Comparison of ENCODE assay signal across 16 mouse cellular contexts in genomic region chr3:9552332-9552731, GRCm38 (mm10). TPM values are rescaled to one million over a fixed set of nuclear protein-coding genes. Genes with fewer than 3 reads are reported as not detected.
DNase-seq lines count a peak whose midpoint lies in the region; ATAC-seq and TF ChIP-seq lines count a peak whose summit lies in the region.
"Had no signal": no experiment of that assay in that cellular context is flagged by ENCODE, and none has a peak within 500 bp of the region (broad histone marks: within the 10 kb centered on the region; RNA-seq: fewer than 3 reads in every experiment).

No protein-coding gene starts in this region.

- H3K4me1 ChIP-seq in lung, embryonic 14.5 days (ENCODE audit: insufficient read depth): peaks cover 16% of the 10 kb centered on the region
- H3K4me1 ChIP-seq in stomach, embryonic 14.5 days (ENCODE audit: control insufficient read depth, insufficient read depth, low read length): peaks cover 18% of the 10 kb centered on the region

- peak; percentile 53 for DNase-seq in embryo, embryonic 10 days (ENCODE audit: low spot score)
- DNase-seq in embryo, embryonic 9.5 days (ENCODE audit: extremely low spot score): no peak
- peak; percentile 73 for DNase-seq in lung, embryonic 14.5 days
- no peak for DNase-seq in lung, postnatal 14 days
- DNase-seq in kidney, postnatal 25 days: peak; percentile 30 to 64
- DNase-seq in frontal cortex, postnatal 14 days (ENCODE audit: low spot score in 2 of 2): no peak
- no peak for DNase-seq in adrenal gland, adult (ENCODE audit: inconsistent age in 2 of 2, low spot score in 1 of 2)
- DNase-seq: adrenal gland, postnatal 14 days; cerebellum, adult 2 months; right cerebral cortex, postnatal 14 days; thymus, adult 18-20 months had no signal

- 34% methylated on average over 8 of the region's 8 CpGs for WGBS in lung, embryonic 14.5 days
- 34% methylated on average over 8 of the region's 8 CpGs for WGBS in stomach, embryonic 14.5 days

- no peak overlapping the region for H3K27ac ChIP-seq in lung, embryonic 14.5 days (ENCODE audit: low read depth)
- no peak overlapping the region for H3K27ac ChIP-seq in stomach, embryonic 14.5 days (ENCODE audit: low read length)
- H3K27ac ChIP-seq: forebrain, embryonic 15.5 days; heart, embryonic 13.5 days; neural tube, embryonic 15.5 days had no signal

- H3K4me2 ChIP-seq in lung, embryonic 14.5 days: no peak overlapping the region
- no peak overlapping the region for H3K4me2 ChIP-seq in stomach, embryonic 14.5 days (replicated peaks; ENCODE audit: low read depth, low read length)
- H3K4me2 ChIP-seq: forebrain, embryonic 15.5 days; heart, embryonic 13.5 days; neural tube, embryonic 15.5 days had no signal

- no peak overlapping the region for H3K4me3 ChIP-seq in lung, embryonic 14.5 days (ENCODE audit: low read depth, low read length)
- H3K4me3 ChIP-seq in stomach, embryonic 14.5 days (ENCODE audit: low read depth, low read length): no peak overlapping the region
- H3K4me3 ChIP-seq: forebrain, embryonic 15.5 days; heart, embryonic 13.5 days; neural tube, embryonic 15.5 days had no signal

- no peaks in the 10 kb centered on the region for H3K36me3 ChIP-seq in lung, embryonic 14.5 days (ENCODE audit: insufficient read depth)
- H3K36me3 ChIP-seq in stomach, embryonic 14.5 days (ENCODE audit: control insufficient read depth, insufficient read depth, low read length): no peaks in the 10 kb centered on the region
- H3K36me3 ChIP-seq: forebrain, embryonic 15.5 days; G1E; heart, embryonic 13.5 days; neural tube, embryonic 15.5 days had no signal

- H3K9ac ChIP-seq in lung, embryonic 14.5 days: no peak overlapping the region
- no peak overlapping the region for H3K9ac ChIP-seq in stomach, embryonic 14.5 days (replicated peaks; ENCODE audit: low read depth, low read length)
- H3K9ac ChIP-seq: forebrain, embryonic 15.5 days; heart, embryonic 13.5 days; neural tube, embryonic 15.5 days had no signal

- no peaks in the 10 kb centered on the region for H3K9me3 ChIP-seq in lung, embryonic 14.5 days (ENCODE audit: low read depth, low read length)
- H3K9me3 ChIP-seq in stomach, embryonic 14.5 days (ENCODE audit: control insufficient read depth, low read depth, low read length): no peaks in the 10 kb centered on the region
- H3K9me3 ChIP-seq: forebrain, embryonic 15.5 days; G1E; heart, embryonic 13.5 days; neural tube, embryonic 15.5 days had no signal

- no peaks in the 10 kb centered on the region for H3K27me3 ChIP-seq in lung, embryonic 14.5 days (ENCODE audit: insufficient read depth, low read length)
- no peaks in the 10 kb centered on the region for H3K27me3 ChIP-seq in stomach, embryonic 14.5 days (ENCODE audit: control insufficient read depth, insufficient read depth, low read length)
- H3K27me3 ChIP-seq: forebrain, embryonic 15.5 days; heart, embryonic 13.5 days; neural tube, embryonic 15.5 days had no signal

- TF ChIP-seq CTCF in lung, embryonic 14.5 days (IDR thresholded peaks at IDR 0.05; ENCODE audit: low read depth): no peak

- ATAC-seq in lung, embryonic 14.5 days (ENCODE audit: insufficient read depth): peak; percentile 71; the same call in 1 of the 2 replicates
- peak; percentile 58 for ATAC-seq in stomach, embryonic 14.5 days (ENCODE audit: insufficient number of reproducible peaks, insufficient read depth, low FRiP score, low read depth)
- ATAC-seq: forebrain, embryonic 15.5 days had no signal

RNA-seq across cellular contexts. Expression of gene Zfp704, which starts 57.6 kb away (rescaled TPM):
- polyA plus RNA-seq in lung, embryonic 14.5 days (2014; fragmentation: Nextera tagmentation; extraction: Ambion mirVana): 13.1 and 13.7 TPM in 2 replicates
- polyA plus RNA-seq in stomach, embryonic 14.5 days (2014; fragmentation: Nextera tagmentation; extraction: Ambion mirVana): 15.4 and 16.3 TPM in 2 replicates

Comparison
In these comparisons a context has a peak if more than half of its experiments do, and no peak if none do; other contexts are left out.
1. DNase-seq: peak in embryo, embryonic 10 days (single experiment), lung, embryonic 14.5 days (single experiment) and kidney, postnatal 25 days (2 of 2); none in embryo, embryonic 9.5 days (single experiment), lung, postnatal 14 days (single experiment), frontal cortex, postnatal 14 days (0 of 2) and adrenal gland, adult (0 of 2).